Mouse (Mus musculus) heart, postnatal 0 days (tissue): ENCODE results near the gene Sdf2l1.

Experiments used
- CTCF ChIP-seq: IDR thresholded peaks from 2 replicates; pipeline ENCODE4 v1.5.1; 2016; ENCODE audit warnings: antibody characterized with exemption, control low read depth, low read depth
- EP300 ChIP-seq: IDR thresholded peaks from 2 replicates; pipeline ENCODE4 v1.6.1; 2016; ENCODE audit warnings: antibody characterized with exemption, low read depth

GRCm38 (mm10) chr16:17088346-17088745 lies 43.8 kb downstream of the Sdf2l1 start:
- TF ChIP-seq CTCF = peak; percentile 10; the same call in 1 of the 2 replicates
- no peak for TF ChIP-seq EP300
